Mouse (Mus musculus): ENCODE data around the gene Evpl. TPM values are rescaled to one million over a fixed set of nuclear protein-coding genes. Genes with fewer than 3 reads are reported as not detected.

Evpl gene
- polyA plus RNA-seq, 1 experiment from 2014 or later: 1.7 TPM

DNA sequence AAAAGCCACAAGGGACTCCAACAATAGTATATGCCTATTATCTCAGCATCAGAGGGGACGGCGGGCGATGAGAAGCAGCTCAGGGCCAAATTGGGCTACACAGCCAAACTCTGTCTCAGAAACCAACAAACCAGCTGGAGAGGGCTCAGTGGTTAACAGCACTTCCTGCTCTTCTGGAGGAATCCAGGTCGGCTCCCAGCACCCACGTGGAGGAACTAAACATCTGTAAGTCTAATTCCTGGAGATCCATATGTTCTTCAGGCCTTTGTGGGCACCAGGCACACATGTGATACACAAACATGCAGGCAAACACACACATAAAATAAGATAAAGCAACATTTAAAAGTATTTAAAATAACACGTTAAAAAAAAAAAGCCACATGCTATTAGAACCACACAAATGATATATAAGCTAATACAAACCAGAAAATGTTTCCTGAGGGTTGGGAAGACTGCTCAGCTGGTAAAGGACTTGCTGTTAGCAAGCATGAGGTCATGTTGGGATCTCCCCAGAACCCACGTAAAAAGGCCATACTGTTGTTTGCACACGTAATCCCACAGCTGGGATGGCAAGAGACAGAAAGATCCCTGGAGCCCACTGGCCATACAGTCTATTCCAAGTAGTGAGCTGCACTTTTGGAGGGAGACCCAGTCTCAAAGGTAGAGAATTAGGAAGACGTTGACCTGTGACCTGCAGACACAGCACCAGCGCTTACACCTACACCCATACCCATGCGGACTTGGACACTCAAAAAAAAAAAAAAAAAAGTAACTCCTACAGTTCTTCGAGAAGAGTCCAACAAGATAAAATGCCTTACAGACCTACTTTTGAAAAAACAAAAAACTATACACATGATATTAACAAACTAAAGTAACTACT lies 35.0 kb upstream of the Evpl start:
- Histone ChIP-seq H3K9me3 (replicated peaks) (no peaks in the 10 kb centered on the region), H3K36me3 (peaks cover 48% of the 10 kb centered on the region), H3K4me3 (peak overlapping the region; percentile 89), H3K27me3 (ENCODE audit: low read depth, poor library complexity, severe bottlenecking) (no peaks in the 10 kb centered on the region), H3K4me1 (peaks cover 25% of the 10 kb centered on the region), H3K27ac (peak overlapping the region; percentile 88; the same call in 1 of the 2 replicates)
- DNase-seq (ENCODE audit: low spot score): no peak
- 60% methylated on average over 12 of the region's 12 CpGs for WGBS

DNA sequence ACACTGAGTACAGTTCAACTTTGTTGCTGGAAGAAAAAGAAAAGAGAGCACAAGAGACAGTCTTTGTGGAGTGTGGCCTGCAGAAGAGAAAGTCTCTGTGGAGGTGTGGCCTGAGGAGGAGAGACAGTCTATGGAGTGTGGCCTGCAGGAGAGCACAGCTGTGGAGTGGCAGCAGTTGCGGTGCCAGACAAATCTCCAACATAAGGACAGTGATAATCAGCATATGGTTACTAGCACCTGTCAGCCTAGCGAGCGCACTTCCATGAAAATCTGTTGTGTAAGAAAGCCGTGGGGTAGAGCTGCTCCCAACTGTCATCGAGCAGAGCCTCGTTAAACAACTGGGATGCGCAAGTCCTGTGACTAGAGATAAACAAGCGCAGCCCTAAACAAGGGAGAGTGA lies 31.7 kb upstream of the Evpl start:
- Histone ChIP-seq H3K27ac (no peak overlapping the region), H3K4me3 (no peak overlapping the region), H3K4me1 (peaks cover 22% of the 10 kb centered on the region), H3K9me3 (replicated peaks) (no peaks in the 10 kb centered on the region), H3K27me3 (ENCODE audit: low read depth, poor library complexity, severe bottlenecking) (no peaks in the 10 kb centered on the region), H3K36me3 (peaks cover 80% of the 10 kb centered on the region)
- 95% methylated on average over 8 of the region's 8 CpGs for WGBS
- DNase-seq (ENCODE audit: low spot score): no peak

GRCm38 (mm10) chr11:116268313-116268712 lies 30.4 kb upstream of the Evpl start:
- peaks cover 15% of the 10 kb centered on the region for H3K4me1 ChIP-seq
- H3K4me3 ChIP-seq: no peak overlapping the region
- no peaks in the 10 kb centered on the region for H3K9me3 ChIP-seq (replicated peaks)
- 93% methylated on average over 6 of the region's 6 CpGs for WGBS
- H3K27ac ChIP-seq: no peak overlapping the region
- no peak for DNase-seq (ENCODE audit: low spot score)
- H3K27me3 ChIP-seq (ENCODE audit: low read depth, poor library complexity, severe bottlenecking): no peaks in the 10 kb centered on the region
- H3K36me3 ChIP-seq: peaks cover 93% of the 10 kb centered on the region

- Histone ChIP-seq H3K9me3 (replicated peaks) (no peaks in the 10 kb centered on the region), H3K36me3 (peaks cover 99% of the 10 kb centered on the region), H3K27me3 (ENCODE audit: low read depth, poor library complexity, severe bottlenecking) (no peaks in the 10 kb centered on the region), H3K4me1 (peaks cover 9% of the 10 kb centered on the region), H3K4me3 (no peak overlapping the region), H3K27ac (no peak overlapping the region)
- no peak for DNase-seq (ENCODE audit: low spot score)
- WGBS: 87% methylated on average over 8 of the region's 8 CpGs
Measured at GRCm38 (mm10) chr11:116267637-116268036, 29.8 kb upstream of the Evpl start.

- H3K36me3 ChIP-seq: peaks cover 99% of the 10 kb centered on the region
- WGBS: 92% methylated on average over 4 of the region's 4 CpGs
Measured at GRCm38 (mm10) chr11:116265850-116266249, 28.0 kb upstream of the Evpl start.

DNA sequence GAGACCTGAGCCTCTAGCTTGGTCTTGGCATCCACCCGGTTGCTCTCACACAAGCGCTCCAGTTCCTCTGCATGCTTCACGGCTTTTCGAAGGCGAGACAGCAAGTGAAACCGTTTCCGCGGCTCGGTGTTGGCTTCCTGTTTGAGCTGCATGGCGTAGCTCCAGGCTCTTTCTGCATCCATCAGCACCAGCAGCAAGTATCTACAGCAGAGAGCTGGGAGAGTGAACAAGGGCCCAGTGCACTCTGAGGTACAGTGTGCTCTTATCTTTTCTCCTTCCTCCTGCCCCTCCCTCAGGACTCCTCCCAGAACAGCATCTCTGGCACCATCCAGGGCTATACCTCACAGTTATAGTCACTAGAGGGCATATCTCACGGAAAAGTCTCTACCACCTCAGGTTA lies 27.5 kb upstream of the Evpl start:
- H3K36me3 ChIP-seq: peaks cover 99% of the 10 kb centered on the region
- no peaks in the 10 kb centered on the region for H3K4me1 ChIP-seq
- H3K4me3 ChIP-seq: no peak overlapping the region
- H3K27me3 ChIP-seq (ENCODE audit: low read depth, poor library complexity, severe bottlenecking): no peaks in the 10 kb centered on the region
- WGBS: 92% methylated on average over 11 of the region's 11 CpGs
- no peak overlapping the region for H3K27ac ChIP-seq
- no peak for DNase-seq (ENCODE audit: low spot score)
- no peaks in the 10 kb centered on the region for H3K9me3 ChIP-seq (replicated peaks)

More at GRCm38 (mm10) chr11:116265850-116266249, 28.0 kb upstream of the Evpl start:
- Histone ChIP-seq H3K4me3 (no peak overlapping the region), H3K4me1 (no peaks in the 10 kb centered on the region), H3K9me3 (replicated peaks) (no peaks in the 10 kb centered on the region), H3K27ac (no peak overlapping the region), H3K27me3 (ENCODE audit: low read depth, poor library complexity, severe bottlenecking) (no peaks in the 10 kb centered on the region)
- DNase-seq (ENCODE audit: low spot score): no peak

DNA sequence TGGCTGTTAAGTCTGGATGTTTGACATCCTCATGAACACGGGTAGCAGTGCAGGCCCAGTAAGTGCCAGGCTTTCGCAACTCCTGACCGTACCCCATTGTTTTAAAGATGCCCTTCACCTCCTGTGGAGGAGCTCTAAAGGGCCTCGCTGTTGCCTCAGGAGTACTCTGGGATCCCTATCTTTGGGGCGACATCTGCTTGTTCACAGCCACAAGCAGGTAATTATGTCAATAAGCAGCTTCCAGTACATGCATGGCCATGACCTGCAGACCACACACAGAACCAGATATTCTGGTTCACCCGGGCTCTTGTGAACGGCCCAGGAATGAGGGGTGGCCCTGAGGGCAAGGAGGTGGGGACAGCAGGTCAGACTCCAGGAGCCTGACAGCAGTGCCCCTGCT lies 22.4 kb upstream of the Evpl start:
- no peak overlapping the region for H3K27ac ChIP-seq
- no peak for DNase-seq (ENCODE audit: low spot score)
- H3K9me3 ChIP-seq (replicated peaks): no peaks in the 10 kb centered on the region
- no peaks in the 10 kb centered on the region for H3K27me3 ChIP-seq (ENCODE audit: low read depth, poor library complexity, severe bottlenecking)
- H3K36me3 ChIP-seq: peaks cover 100% of the 10 kb centered on the region
- H3K4me1 ChIP-seq: no peaks in the 10 kb centered on the region
- no peak overlapping the region for H3K4me3 ChIP-seq
- WGBS: 79% methylated on average over 7 of the region's 7 CpGs

GRCm38 (mm10) chr11:116259461-116259860 lies 21.6 kb upstream of the Evpl start:
- Histone ChIP-seq H3K27me3 (ENCODE audit: low read depth, poor library complexity, severe bottlenecking) (no peaks in the 10 kb centered on the region), H3K4me1 (no peaks in the 10 kb centered on the region), H3K4me3 (no peak overlapping the region), H3K9me3 (replicated peaks) (no peaks in the 10 kb centered on the region), H3K27ac (no peak overlapping the region), H3K36me3 (peaks cover 100% of the 10 kb centered on the region)
- WGBS: 92% methylated on average over 8 of the region's 8 CpGs
- no peak for DNase-seq (ENCODE audit: low spot score)

- Histone ChIP-seq H3K27ac (no peak overlapping the region), H3K36me3 (peaks cover 100% of the 10 kb centered on the region), H3K4me3 (no peak overlapping the region), H3K9me3 (replicated peaks) (no peaks in the 10 kb centered on the region), H3K27me3 (ENCODE audit: low read depth, poor library complexity, severe bottlenecking) (no peaks in the 10 kb centered on the region), H3K4me1 (no peaks in the 10 kb centered on the region)
- 90% methylated on average over 9 of the region's 9 CpGs for WGBS
- DNase-seq (ENCODE audit: low spot score): no peak
Measured at GRCm38 (mm10) chr11:116255982-116256675, 18.3 kb upstream of the Evpl start.

GRCm38 (mm10) chr11:116255090-116255981 lies 17.5 kb upstream of the Evpl start:
- Histone ChIP-seq H3K4me3 (no peak overlapping the region), H3K36me3 (peaks cover 100% of the 10 kb centered on the region), H3K9me3 (replicated peaks) (no peaks in the 10 kb centered on the region), H3K4me1 (no peaks in the 10 kb centered on the region), H3K27me3 (ENCODE audit: low read depth, poor library complexity, severe bottlenecking) (no peaks in the 10 kb centered on the region), H3K27ac (no peak overlapping the region)
- WGBS: 88% methylated on average over 22 of the region's 22 CpGs
- DNase-seq (ENCODE audit: low spot score): no peak

GRCm38 (mm10) chr11:116254627-116255026 lies 16.8 kb upstream of the Evpl start:
- DNase-seq (ENCODE audit: low spot score): no peak
- H3K36me3 ChIP-seq: peaks cover 100% of the 10 kb centered on the region
- no peaks in the 10 kb centered on the region for H3K4me1 ChIP-seq
- H3K4me3 ChIP-seq: no peak overlapping the region
- H3K27me3 ChIP-seq (ENCODE audit: low read depth, poor library complexity, severe bottlenecking): no peaks in the 10 kb centered on the region
- WGBS: 93% methylated on average over 9 of the region's 9 CpGs
- no peak overlapping the region for H3K27ac ChIP-seq
- no peaks in the 10 kb centered on the region for H3K9me3 ChIP-seq (replicated peaks)

- peaks cover 100% of the 10 kb centered on the region for H3K36me3 ChIP-seq
- H3K4me1 ChIP-seq: no peaks in the 10 kb centered on the region
- DNase-seq (ENCODE audit: low spot score): no peak
- H3K27me3 ChIP-seq (ENCODE audit: low read depth, poor library complexity, severe bottlenecking): no peaks in the 10 kb centered on the region
- H3K9me3 ChIP-seq (replicated peaks): no peaks in the 10 kb centered on the region
- WGBS: 87% methylated on average over 3 of the region's 3 CpGs
- no peak overlapping the region for H3K27ac ChIP-seq
- H3K4me3 ChIP-seq: no peak overlapping the region
Measured at GRCm38 (mm10) chr11:116253076-116253600, 15.3 kb upstream of the Evpl start.
